Mouse (Mus musculus) cerebellum, postnatal 4 days (tissue): ENCODE data around the gene Zfp513.

ENCODE experiments used
- DNase-seq, 2 experiments: peaks; one replicate each; pipeline ENCODE4 v3.0.0; 2022; ENCODE audit warnings: low spot score in 2 of 2, mixed read lengths in 1 of 2

Gene Zfp513

DNA sequence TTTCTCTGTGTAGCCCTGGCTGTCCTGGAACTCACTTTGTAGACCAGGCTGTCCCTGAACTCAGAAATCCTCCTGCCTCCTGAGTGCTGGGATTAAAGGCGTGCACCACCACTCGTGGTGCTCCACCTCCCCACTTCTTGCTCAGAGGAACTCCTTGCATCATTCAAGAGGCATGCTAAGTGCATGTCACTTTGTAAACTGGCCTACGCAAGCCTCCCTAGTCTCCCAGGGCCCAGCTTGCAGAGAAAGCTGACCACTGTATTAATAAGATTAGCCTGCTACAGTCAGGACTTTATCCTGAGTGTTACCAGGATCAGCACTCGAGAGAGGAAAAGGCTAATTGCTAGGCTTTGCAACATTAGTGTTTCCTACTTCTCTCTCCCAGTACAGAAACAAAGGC is 33.5 kb downstream of the Zfp513 start:
- no peak for DNase-seq

DNA sequence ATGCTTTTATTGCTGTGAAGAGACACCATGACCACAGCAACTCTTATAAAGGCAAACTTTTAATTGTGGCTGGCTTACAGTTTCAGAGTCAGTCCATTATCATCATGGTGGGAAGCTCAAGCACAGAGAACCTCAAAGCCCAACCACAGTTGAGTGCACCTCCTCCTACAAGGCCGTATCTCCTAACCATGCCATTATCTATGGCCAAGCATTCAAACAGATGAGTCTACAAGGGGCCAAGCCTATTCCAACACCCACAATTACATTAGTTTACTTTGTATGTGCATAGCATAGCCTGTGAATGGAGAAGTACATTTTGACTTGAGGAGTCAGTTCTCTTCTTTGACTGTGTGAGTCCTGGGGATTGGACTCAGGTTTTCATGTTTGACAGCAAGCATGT is 37.2 kb downstream of the Zfp513 start:
- no peak for DNase-seq

DNA sequence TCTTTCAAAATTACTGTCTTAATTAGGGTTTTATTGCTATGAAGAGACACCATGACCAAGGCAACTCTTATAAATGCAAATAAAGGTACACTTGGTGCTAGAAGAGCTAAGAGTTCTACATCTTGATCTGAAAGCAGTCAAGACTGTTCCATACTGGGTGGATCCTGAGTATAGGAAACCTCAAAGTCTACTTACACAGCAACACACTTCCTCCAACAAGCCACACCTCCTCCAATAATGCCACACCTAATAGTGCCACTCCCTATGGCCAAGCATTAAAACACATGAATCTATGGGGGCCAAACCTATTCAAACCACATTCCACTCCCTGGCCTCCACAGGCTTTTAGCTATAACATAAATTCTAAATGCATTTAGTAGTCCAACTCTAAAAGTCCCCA is 39.6 kb downstream of the Zfp513 start:
- no peak for DNase-seq

GRCm38 (mm10) chr5:31154152-31154553 is 48.0 kb downstream of the Zfp513 start, which contains the start of gene Mpv17:
Gene Mpv17 (minus strand): TSS chr5:31154251.
- DNase-seq: peak; percentile 45 to 73

DNA sequence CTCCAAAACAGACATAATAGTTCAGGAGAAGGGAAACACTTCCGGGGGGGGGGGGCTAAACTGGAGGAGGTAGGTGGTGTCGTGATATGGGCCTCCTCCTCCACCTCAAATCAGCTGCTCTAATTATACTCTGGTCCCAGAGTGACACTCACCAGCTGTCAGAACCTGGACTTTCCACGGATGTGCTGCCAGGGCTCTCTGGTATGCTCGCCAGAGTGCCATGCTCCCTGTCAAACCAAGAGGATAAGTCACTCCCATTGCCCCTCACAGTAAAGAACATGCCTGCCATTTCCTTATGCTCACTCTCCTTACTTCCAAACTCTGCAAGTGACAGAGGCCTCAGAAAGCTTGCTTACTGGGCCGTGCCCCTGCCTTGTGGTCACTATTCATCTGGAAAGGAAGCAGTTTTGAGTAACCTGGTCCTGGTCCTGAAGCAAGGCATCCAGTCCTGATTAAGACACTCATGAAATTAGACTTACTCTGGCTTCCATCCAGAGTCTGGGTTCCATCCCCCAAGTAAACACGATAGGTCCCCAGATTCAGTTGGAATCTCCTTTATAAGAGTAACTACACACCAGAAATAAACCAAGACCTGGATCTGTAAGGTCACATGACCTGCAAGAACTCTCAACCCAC is 48.5 kb downstream of the Zfp513 start:
- no peak for DNase-seq

GRCm38 (mm10) chr5:31151746-31152145 is 50.4 kb downstream of the Zfp513 start:
- DNase-seq: no peak

DNA sequence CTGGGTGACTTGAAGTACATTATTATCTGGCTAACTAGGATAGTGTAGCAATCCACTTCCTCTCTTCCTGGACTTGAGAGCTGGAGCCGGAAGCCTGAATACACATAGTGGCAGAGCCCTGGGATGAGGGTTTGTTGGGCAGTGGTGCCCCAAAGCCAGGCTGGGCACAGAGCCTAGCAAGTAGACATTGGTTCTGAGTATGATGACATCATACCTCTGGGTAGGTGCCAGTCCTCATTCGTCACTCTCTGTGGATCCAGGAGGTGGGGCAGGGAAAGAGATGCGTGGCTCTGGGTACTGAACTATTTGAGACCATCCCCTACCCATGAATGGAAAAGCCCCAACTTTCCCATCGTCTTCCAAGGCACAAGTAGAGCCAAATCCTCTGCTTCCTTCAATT is 52.3 kb downstream of the Zfp513 start:
- DNase-seq: no peak
